Mouse (Mus musculus) embryo, embryonic 10.5 days (tissue): ENCODE data around the gene Trpc3.
"Not testable (repeated sequence)": the region's sequence is repeated elsewhere in the genome, so short reads cannot be mapped to it uniquely, and the experiment has no call there.

Experiments
- DNase-seq: peaks from one replicate; pipeline ENCODE4 v3.0.0-alpha.2; 2015; ENCODE audit warnings: low spot score

Gene Trpc3

DNA sequence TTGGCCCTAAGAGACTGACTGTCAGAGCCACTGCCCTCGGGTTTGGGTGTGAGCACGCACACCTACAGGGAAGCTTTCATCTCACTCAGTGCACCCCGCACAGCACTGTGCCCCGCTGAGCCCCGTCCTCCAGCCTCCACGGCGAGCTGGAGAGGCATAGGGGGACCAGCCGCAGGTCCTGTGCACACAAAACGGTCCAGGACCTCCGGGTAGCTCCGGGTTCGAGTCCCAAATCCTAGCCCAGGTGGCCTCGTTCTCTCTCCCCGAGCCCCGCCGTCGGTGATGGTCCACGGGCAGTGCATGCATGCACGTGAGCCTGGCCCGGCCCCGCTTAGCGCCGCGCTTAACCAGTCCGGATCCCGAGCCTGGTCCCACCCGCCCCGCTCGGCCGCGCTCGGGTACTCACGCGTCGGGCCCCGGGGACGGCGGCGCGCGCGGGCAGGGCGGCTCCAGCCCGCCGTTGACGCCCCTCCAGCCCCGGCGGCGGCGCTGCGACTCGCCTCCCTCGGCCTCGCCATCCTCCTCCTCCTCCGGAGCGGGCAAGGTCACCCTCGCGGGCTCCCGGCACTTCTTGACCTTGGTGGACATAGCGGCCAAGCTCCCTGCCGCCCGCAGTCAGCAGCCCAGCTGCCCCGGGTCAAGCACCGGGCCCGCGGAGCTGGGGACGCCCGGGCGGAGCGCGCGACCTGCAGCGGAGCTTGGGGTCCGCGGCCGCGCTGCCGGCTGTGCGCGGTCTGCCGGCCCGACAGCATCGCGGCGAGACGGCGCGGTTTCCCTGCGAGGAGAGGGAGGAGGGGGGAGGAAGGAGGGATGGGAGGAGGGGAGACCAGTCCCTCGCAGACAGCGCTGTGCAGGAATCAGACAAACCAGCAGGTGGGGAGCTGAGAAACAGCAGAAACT is at the start of gene Trpc3:
Gene Trpc3 (minus strand): TSS at position 776 of the 900 bp plus-strand sequence.
- DNase-seq: peak; percentile 81

DNA sequence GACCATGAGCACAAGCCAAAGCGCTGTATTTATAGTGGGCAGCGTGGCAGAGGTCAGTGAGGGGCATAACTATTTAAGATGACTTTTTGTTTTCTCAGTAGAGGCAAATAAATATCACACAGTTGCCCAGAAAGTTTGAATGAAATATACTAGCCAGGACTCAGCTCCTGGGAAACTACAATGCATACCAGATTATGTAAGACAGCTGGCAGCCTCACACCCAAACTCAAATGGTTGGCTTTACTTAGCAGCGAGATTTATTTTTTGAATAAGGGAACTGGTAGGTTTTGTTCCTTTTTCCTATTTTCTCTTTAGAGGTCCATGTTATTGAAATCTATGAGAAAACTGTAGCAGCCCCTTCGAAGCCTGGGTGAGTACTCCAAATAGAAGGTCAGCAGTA is 48.1 kb upstream of the Trpc3 start:
- no peak for DNase-seq

GRCm38 (mm10) chr3:36733075-36733474 is 43.1 kb upstream of the Trpc3 start:
- DNase-seq: no peak

DNA sequence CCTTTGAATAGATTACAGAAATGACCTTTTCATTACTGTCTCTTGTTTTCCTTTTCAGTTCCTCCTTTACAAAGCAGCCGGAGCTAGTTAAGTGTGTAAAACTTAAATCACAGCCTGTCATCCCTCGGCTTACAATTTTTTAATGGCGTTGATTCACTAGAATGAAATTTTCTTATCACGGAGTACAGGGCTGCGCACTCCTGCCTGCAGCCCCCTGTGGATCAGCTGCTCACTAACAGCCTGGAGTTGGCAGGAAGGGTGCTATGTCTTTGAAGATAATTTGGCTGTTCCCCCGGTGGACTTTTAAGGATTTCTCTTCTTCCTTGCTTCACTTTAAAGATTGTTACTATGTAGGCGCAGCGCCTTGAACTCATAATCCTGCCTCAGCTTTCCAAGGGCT is 36.6 kb upstream of the Trpc3 start:
- DNase-seq: no peak

- no peak for DNase-seq
Observed at GRCm38 (mm10) chr3:36721850-36722249, 31.9 kb upstream of the Trpc3 start.

- DNase-seq: no peak
Observed at GRCm38 (mm10) chr3:36709521-36709920, 19.6 kb upstream of the Trpc3 start.

GRCm38 (mm10) chr3:36690292-36690650 is 304 bp upstream of the Trpc3 start:
- no peak for DNase-seq

DNA sequence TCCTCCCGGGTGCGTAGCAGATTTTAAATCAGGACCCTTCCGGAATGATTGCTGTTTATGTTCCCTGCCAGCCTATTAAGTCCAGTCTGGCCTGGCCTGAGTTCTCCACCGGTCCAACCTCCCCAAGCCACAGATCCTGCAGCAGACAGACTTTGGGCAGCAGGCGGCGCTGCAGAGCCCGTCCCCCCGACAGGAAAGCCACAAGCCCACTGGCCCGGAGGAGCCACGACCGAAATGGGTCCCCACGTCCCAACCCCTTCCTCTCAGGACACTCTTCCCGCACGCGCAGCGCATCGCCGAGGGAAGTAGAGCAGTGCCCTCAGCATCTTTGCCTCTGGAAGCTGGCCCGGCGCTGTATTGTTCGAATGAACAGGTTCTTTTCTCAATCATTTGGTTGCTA is 1.1 kb downstream of the Trpc3 start:
- DNase-seq: peak; percentile 90

- no peak for DNase-seq
Observed at GRCm38 (mm10) chr3:36675822-36676221, 14.1 kb downstream of the Trpc3 start.

GRCm38 (mm10) chr3:36667814-36668213 is 22.2 kb downstream of the Trpc3 start:
- DNase-seq: no peak

DNA sequence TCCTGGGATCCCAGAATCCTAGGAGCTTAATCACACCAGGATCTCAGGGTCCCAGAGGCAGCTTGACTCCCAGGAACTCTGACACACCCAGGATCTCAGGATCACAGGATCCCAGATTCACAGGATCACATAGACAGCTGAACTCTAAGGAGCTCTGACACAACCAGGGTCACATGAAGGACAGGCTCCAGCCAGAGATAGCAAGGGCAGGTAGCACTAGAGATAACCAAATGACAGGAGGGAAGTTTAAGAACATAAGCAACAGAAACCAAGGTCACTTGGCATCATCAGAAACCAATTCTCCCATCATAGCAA is 44.8 kb downstream of the Trpc3 start:
- DNase-seq: not testable (repeated sequence)

- DNase-seq: no peak
Observed at GRCm38 (mm10) chr3:36644554-36645244, 45.3 kb downstream of the Trpc3 start.

GRCm38 (mm10) chr3:36643354-36643753 is 46.6 kb downstream of the Trpc3 start:
- no peak for DNase-seq

GRCm38 (mm10) chr3:36642736-36643135 is 47.2 kb downstream of the Trpc3 start:
- no peak for DNase-seq

- peak; percentile 18 for DNase-seq
Observed at GRCm38 (mm10) chr3:36640787-36641186, 49.2 kb downstream of the Trpc3 start.

DNA sequence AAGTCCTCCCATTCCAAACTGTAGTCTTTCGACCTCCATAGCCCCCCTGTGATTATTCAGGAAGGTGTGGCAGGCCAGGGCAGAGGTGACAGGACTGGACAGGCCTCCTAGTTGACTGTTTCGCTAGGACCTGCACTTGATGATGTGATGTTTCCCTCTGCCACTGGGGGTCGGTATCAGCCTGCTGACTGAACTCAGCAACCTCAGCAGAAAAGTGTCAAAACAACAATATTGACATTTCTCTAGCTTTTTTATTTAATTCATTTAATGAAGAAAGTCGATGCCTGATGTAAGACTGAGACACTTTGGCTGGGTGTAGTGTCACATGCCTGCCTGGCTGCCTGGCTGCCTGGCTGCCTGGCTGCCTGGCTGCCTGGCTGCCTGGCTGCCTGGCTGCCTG is 54.5 kb downstream of the Trpc3 start:
- DNase-seq: peak; percentile 61

DNA sequence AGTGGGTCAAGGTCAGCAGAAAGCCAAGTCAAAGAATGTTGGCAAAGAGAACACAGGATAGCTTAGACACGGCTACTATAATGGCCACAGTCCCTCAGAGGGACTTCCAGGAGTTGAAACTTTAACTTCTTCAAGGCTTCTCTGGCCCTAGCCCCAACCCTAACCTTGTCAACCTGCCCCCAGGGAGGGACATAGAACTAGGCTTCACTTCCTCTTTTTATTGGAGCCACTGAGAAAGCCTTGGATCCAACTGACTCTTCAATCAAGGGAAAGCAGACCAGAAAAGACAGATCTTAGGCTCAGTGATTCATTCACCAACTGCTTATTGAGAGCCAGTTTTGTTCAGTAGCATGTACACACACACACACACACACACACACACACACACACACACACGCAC is 63.2 kb downstream of the Trpc3 start:
- DNase-seq: no peak

DNA sequence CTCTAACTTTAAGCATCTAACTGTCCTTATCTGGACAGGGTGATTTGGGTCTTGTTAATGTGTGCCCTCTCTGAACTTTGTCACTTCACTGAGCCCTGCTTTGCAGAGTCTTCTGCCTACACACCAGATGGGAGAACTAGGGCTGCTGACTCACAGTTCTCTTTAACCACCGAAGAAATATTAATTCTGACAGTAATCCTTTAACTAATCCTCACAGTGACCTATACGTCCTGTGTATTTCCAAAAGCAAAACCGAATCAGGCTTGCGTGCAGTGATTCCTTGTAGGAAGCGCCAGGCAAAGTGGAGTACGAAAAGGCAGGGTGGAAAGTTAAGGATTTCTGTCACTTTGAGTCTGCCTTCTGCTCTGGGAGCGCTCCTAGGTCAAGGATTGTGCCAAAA is 71.8 kb downstream of the Trpc3 start:
- DNase-seq: no peak

GRCm38 (mm10) chr3:36613908-36614255 is 76.1 kb downstream of the Trpc3 start:
- DNase-seq: no peak

DNA sequence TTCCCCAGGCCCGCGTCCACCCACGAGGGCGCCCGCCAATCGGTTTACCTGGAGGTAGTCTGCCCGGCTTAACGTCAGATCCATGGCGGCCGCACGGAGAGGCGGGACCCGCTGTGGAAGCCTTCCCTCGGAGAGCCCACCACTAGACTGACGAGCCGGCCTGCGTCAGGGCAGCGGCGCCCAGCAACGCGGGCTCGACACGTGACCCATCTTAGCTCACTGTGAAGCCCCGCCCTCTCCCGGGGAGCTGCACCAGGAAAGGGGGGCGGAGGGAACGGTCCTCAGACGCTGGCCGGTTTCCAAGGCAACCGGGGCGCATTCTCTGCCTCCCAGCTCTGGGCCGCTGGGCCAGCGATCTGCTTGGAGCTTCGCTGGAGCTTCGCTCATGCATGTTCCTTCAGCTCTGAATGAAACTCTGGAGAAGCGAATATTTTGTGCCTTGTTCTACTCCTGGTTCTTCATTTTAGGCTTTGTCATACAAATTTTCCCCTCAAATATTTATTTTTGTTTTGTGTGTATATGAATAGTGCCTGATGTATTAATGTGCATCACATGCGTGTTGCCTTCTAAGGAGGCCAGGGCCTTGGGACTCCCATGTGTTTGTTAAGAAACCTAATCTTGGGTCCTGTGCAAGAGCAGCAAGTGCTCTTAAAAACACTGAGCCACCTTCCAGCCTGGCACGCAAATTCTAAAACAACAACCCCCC is 76.6 kb downstream of the Trpc3 start, which contains the start of gene Bbs7:
Gene Bbs7 (minus strand): TSS at position 276 of the 706 bp plus-strand sequence.
- peak; percentile 100 for DNase-seq

DNA sequence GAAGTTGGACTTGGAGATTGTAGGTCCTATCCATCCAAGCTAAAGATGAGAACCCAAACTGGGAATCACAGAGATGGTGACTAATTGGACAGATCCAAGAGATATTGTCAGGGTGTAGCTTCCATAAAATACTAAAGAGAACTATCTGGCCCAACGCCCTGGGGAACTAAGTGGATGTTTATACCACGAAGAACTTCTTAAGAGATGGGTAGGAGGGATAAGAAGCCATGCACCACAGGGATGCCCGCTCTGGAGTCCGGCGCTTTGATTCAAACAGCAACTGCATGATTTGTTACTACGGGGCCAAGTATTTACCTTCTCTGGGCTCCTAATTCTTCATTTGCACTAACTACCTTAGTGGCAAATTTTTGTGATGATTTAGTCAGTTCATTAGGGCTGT is 77.3 kb downstream of the Trpc3 start:
- no peak for DNase-seq

DNA sequence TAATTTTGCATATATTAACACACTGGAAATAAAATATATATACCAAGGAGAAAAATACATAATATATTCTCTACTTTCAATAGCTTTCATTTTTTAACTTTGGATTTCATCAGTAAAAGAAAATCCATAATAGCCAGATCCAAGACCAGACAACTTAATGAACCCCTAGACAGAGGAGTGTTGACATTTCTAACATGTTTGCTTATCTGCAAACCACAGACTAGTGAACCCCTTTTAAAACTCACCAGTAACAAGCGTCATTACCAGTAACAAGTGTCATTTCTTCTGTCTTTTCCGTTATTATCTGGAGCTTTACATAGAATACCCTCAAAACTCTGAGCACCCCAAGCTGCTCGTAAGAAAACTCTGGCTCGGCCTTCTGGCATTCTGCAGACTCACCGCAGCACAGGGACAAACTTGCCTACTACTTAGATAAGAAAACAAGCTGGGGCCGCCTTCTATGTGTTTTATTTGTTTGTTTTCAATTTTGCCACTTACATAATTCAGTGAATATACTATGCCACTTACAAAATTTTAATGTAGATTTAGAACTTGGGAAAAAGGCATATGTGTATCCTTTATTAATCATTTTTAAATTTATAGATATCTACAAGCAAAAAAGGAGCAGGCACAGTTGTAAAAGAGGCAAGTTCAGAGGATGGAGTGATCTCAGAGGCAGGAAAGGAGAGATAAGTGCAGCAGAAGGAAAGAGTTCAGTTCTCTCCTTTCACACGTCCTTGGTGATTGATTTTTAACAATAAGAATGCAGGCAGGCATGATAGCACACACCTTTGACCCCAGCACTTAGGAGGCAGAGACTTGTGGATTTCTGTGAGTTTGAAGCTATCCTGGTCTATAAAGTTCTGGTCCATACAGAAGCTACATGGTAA is 83.8 kb downstream of the Trpc3 start:
- DNase-seq: no peak
